Mouse (Mus musculus) Patski (cell line): ENCODE results near the gene Sprtn. TPM values are rescaled to one million over a fixed set of nuclear protein-coding genes. Genes with fewer than 3 reads are reported as not detected.
A peak's percentile ranks its signal among the peaks of the same experiment; 100 is the strongest.

Experiments
- ATAC-seq: fragments of 100-300 bp; one replicate; pipeline ENCODE4 v1.8.0; 2021
- CTCF ChIA-PET: fragments of 350-600 bp; sonication (Branson Sonifier 250); formaldehyde crosslinking; loops from one replicate; lab custom pipeline; 2022; ENCODE audit warnings: inconsistent platforms; lab: Charles Lee
- POLR2A ChIA-PET: fragments of 350-600 bp; sonication (Branson Sonifier 250); formaldehyde crosslinking; loops from one replicate; lab custom pipeline; 2022; ENCODE audit warnings: antibody characterized with exemption, inconsistent platforms; lab: Charles Lee
- DNase-seq: peaks from one replicate; pipeline ENCODE4 v3.0.0-alpha.2; 2011; ENCODE audit warnings: low read depth, low spot score
- H3K27me3 ChIP-seq: fragments of 371-371 bp; one replicate; pipeline ENCODE4 v1.5.1; 2021
- CTCF ChIP-seq: fragments of 100-300 bp; IDR thresholded peaks from one replicate; pipeline ENCODE4 v1.5.1; 2021
- in situ Hi-C: fragments of 300-500 bp; cut with MboI; formaldehyde crosslinking; loops from 3 replicates; pipeline ENCODE4 v1.11.1; 2018; ENCODE audit warnings: low pct_unique_long_range_greater_than_20kb, mixed read lengths
- polyA plus RNA-seq: library from polyadenylated mRNA; unstranded; gene quantifications from one replicate; pipeline ENCODE4 v1.2.3, GENCODE M21; 2021

Sprtn gene
- polyA plus RNA-seq, 1 experiment from 2014 or later: 16.5 TPM

DNA sequence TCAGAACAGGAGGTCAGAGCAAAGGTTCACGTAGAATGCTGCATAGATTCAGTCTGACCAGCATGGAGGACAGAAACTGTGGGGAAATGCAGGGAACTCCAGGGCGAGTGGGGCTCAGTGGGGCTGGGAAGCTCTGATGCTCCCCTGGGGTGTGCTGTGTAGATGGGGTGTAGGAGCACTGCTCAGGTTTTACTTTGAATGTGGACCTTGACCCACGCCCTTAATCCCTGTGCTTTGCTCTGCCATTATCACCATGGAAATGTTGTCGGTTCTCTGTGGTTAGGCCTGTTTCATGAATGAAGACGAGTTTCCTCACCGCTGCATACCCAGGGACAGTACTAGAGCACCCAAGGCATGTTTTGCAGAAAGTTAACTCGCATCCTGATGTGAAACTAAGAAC, 26.2 kb upstream of the Sprtn start:
- no peaks in the 10 kb centered on the region for H3K27me3 ChIP-seq
- no peak for TF ChIP-seq CTCF
- POLR2A ChIA-PET: no interaction called here
- ATAC-seq (no peak), DNase-seq (no peak)
- in situ Hi-C loops: no loop called here
- CTCF ChIA-PET: no interaction called here

DNA sequence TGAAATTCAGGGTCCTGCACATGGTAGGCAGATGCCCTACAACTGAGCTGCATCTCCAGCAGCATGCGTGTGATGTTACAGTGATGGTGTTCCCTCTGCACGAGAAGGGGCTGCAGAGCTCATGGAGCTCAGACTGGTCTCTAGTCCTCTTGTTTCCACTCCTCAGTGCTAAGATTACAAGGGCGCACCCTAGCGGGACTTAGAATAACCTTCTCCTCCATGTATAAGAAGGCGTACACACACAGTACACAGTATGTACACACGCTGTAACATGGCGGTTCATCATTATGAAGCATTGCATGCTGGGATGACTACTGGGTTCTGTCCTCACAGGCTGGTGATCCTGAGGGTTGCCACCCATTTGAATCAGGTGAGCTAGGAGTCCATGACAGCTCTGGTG, 25.6 kb upstream of the Sprtn start:
- ATAC-seq (no peak), DNase-seq (no peak)
- in situ Hi-C loops: no loop called here
- TF ChIP-seq CTCF: no peak
- ChIA-PET POLR2A (no interaction called here), CTCF (no interaction called here)
- H3K27me3 ChIP-seq: no peaks in the 10 kb centered on the region

DNA sequence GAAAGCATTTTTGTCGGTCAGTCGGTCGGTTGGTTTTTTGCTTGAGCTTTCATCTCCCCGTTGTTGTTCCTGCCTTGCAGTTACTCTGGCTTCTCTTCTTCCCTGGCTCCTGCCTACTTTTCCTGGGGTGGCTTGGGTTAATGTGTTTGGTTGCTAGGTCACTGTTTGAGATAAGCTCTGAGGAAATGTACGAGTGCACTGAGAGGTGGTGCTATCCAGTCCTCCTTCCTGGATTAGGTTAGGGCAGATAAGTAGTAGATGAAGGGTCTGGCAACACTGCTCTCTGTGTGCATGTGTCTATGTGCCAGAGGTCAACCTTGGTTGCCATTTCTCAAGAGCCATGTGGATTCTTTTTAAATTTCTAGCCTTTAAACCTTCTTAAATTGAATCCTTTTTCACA, 25.0 kb upstream of the Sprtn start:
- POLR2A ChIA-PET: no interaction called here
- no peak for TF ChIP-seq CTCF
- CTCF ChIA-PET: no interaction called here
- ATAC-seq: no peak
- in situ Hi-C loops: no loop called here
- no peaks in the 10 kb centered on the region for H3K27me3 ChIP-seq
- DNase-seq: no peak

DNA sequence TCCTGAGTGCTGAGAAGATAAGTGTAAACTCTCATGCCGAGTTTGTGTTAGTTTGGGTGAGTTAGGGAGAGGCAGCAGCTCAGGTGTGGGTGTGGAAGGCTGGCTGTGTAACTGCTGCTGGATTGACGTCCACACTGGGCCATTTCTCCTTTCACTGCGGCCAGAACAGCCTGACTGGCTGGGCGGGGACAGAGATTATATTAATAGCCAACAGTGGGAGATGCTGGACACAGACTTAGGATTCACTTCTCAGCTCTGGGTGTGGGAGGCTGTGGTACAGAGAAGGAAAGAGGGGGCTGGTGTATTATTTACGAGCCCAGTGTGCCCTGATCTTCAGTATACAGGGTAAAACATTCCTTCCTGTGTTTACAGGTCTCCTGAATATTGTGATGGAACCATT, 19.5 kb upstream of the Sprtn start:
- no peak for TF ChIP-seq CTCF
- ATAC-seq: no peak
- POLR2A ChIA-PET: no interaction called here
- in situ Hi-C loops: no loop called here
- CTCF ChIA-PET: no interaction called here
- no peak for DNase-seq
- no peaks in the 10 kb centered on the region for H3K27me3 ChIP-seq

DNA sequence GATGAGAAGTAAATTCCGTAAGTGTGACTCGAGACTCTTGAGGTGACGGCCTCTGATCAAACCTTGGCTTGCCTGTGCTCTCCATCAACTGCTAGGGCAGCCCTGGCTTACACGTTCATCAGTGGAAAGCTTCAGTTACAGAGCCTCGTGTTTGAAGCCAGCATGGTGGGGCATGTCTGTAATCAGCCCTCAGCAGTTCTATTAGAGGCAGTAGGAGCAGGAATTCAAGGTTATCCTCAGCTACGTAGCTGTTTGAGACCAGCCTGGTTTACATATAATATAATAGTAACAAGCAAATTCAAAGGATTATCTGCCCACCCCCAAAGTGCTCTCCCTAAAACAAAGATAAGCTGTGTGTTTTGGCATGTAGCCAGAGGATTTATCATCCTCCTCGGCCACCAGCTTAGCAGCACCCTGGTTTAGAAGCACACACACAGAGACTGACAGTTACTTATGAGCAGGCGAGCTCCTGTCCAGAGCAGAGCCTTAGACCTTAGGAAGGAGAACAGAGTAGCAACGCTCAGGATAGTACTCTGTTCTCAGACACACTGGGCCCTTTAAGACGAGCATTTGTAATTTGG, 18.6 kb upstream of the Sprtn start:
- TF ChIP-seq CTCF: no peak
- POLR2A ChIA-PET: interaction anchor here (0.8 to 1.1 kb wide), 3 partner anchors 8 to 69 kb away, joined by 3 read pairs; no protein-coding TSS in a partner anchor
- DNase-seq (no peak), ATAC-seq (no peak)
- in situ Hi-C loops: no loop called here
- H3K27me3 ChIP-seq: no peaks in the 10 kb centered on the region
- CTCF ChIA-PET: no interaction called here

DNA sequence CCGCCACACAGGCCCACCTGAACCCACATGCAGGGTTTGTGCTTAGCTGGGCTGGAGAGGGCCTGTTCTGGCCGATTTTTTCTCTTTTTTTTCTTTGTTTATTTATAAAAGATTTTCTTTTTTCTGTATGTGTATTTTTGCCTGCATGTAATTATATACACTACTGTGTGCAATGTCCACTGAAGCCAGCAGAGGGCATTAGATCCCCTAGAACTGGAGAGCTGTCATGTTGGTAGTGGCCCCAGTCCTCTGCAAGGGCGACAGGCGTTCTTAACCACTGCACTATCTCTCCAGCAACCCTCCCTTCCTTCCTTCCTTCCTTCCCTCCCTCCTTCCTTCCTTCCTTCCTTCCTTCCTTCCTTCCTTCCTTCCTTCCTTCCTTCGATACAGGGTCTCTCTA, 9.3 kb upstream of the Sprtn start:
- ChIA-PET CTCF (interaction anchor here (1.3 kb wide), 1 partner anchor 153 kb away, joined by 3 read pairs; no protein-coding TSS in a partner anchor), POLR2A (no interaction called here)
- ATAC-seq (no peak), DNase-seq (no peak)
- in situ Hi-C loops: no loop called here
- TF ChIP-seq CTCF: no peak
- H3K27me3 ChIP-seq: no peaks in the 10 kb centered on the region

DNA sequence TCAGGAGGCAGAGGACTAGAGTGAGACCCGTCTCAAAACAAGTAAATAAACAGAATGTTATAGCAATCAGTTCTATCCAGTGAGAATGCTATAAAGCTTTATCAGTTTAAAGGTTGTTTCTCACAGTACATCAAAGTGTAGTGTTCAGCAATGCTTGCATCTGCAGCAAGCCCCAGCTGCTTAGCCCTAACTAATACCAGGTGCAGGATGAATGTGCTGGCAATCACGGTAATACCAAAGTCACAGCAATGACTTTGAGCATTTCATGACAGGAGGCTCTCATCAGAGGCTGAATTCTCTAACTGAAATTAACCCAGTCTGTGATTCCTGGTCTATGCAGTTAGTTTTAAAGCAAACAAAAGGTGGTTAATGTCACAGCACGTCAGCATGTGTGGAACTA, 5.1 kb upstream of the Sprtn start:
- no peak for DNase-seq
- no peak for TF ChIP-seq CTCF
- no peak for ATAC-seq
- ChIA-PET POLR2A (no interaction called here), CTCF (no interaction called here)
- in situ Hi-C loops: no loop called here
- peaks cover 8% of the 10 kb centered on the region for H3K27me3 ChIP-seq

DNA sequence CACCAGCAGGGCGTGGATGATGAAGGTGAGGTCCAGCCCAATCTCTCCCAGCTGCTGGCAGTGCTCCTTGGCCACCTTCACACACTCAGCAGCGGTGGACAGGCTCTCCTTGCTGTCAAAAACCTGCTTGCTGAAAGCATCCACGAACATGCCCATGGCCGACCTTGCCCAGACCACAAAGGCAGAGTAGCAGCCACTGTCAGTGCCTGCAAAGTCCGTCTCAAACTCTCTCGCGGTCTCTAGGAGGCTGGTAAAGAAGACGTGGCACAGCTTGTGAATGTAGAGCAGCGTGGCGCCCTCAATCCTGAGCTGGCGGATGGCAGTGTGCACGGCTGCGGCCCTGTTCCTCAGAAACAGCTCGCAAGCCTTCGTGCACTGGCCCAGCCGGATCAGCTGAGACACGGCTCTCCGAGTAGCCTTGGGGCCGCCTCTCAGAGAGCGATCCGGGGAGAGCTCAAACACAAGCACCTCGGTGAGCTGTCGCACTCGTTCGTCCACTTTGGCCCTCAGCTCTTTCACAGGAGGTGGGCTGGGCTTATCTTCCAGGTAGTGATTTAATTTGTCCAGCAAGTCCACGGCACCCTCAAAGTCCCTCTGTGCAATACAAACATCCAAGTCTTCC, 1.6 kb upstream of the Sprtn start:
- DNase-seq: no peak
- CTCF ChIA-PET: interaction anchor here (0.8 to 1.3 kb wide), 5 partner anchors 14 to 138 kb away, joined by 3 to 4 read pairs (median 3); no protein-coding TSS in a partner anchor
- POLR2A ChIA-PET: interaction anchor here (0.8 to 1.5 kb wide), 5 partner anchors 13 to 116 kb away, joined by 3 to 6 read pairs (median 3); partner anchors contain the start of gene Tsnax
- peaks cover 8% of the 10 kb centered on the region for H3K27me3 ChIP-seq
- ATAC-seq: no peak
- no peak for TF ChIP-seq CTCF
- in situ Hi-C loops: loop anchor here (5.0 kb wide), 2 partner anchors 56 to 141 kb away; no protein-coding TSS in a partner anchor

DNA sequence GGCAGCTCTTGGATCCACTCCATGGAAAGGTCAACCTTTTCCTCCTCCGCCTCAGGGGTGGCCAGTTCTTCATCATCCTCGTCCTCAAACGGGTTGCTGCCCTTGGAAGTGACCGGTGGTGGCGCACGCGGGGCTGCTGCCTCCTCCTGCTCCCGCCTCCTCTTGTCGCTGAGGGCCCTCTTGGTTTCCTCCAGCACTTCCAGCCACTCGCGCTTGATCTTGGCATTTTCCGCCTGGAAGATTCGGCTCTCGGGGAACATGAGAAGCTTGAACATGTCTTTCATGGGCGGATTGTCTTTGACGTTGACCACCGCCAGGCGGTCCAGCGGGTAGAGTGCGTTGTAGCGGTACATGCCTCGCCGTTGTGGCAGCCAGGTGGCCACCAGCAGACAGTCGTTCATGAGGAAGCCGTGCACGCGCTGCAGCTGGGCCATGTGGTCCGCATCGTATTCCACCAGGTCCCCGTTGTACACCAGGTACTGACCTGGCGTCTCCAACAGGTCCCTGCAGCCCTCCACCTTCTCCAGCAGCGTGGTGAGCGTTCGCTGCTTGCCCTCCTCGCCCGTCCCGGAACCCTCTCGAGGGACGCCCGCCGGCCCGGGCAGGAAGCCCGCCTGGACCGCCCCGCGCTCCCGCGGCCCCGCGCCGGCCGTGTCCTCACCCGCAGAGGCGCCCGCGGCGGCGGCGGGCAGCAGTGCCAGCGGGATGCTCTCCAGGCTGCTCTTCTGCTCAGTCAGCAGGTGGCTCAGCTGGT, 877 bp upstream of the Sprtn start:
- DNase-seq (peak; percentile 19), ATAC-seq (peak; percentile 76)
- POLR2A ChIA-PET: interaction anchor here (0.8 to 1.5 kb wide), 5 partner anchors 13 to 116 kb away, joined by 3 to 6 read pairs (median 3); partner anchors contain the start of gene Tsnax
- no peak for TF ChIP-seq CTCF
- peaks cover 8% of the 10 kb centered on the region for H3K27me3 ChIP-seq
- in situ Hi-C loops: loop anchor here (5.0 kb wide), 2 partner anchors 55 to 140 kb away; no protein-coding TSS in a partner anchor
- CTCF ChIA-PET: interaction anchor here (0.8 to 1.3 kb wide), 4 partner anchors 14 to 137 kb away, joined by 3 to 4 read pairs (median 3); no protein-coding TSS in a partner anchor

DNA sequence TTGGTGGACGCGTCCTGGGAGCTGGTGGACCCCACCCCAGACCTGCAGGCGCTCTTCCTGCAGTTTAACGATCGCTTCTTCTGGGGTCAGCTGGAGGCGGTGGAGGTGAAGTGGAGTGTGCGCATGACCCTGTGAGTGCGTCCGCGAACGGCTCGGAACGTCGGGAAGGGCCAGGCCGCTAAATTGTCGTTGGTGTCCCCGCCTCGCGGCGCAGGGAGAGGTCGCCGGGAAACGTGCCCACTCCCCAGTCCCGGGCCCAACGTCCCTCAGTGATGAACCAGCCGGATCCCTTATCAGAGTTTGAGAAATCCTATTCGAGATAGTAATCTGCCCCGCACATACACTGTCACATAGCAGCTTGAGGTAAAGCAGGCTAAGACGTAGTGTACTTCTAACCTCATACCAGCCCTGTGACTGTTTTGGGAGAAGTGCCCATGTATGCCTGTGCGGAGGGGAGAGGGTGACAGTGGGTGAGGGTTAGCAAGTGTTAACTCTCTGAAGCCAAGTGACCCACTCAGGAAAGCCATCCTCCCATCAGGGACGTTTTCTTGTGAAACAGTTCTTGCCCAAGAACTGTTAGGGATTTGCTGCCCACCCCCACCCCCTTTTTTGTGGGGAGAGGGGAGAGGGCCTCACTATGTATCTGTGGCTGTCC, 692 bp downstream of the Sprtn start:
- ATAC-seq (no peak), DNase-seq (no peak)
- POLR2A ChIA-PET: interaction anchor here (0.9 to 1.2 kb wide), 2 partner anchors 28 to 50 kb away, joined by 3 to 4 read pairs; no protein-coding TSS in a partner anchor
- no peak for TF ChIP-seq CTCF
- H3K27me3 ChIP-seq: peaks cover 8% of the 10 kb centered on the region
- in situ Hi-C loops: loop anchor here (5.0 kb wide), 2 partner anchors 54 to 139 kb away; no protein-coding TSS in a partner anchor
- CTCF ChIA-PET: no interaction called here
